Mouse (Mus musculus) erythroblast, embryonic 14.5 days (primary cell): Measurements from ENCODE around the gene Fars2.

Source experiments
- GATA1 ChIP-seq: IDR thresholded peaks from 2 replicates; pipeline ENCODE4 v1.6.1; 2012; ENCODE audit warnings: low read length, inconsistent platforms, mixed read lengths
- TAL1 ChIP-seq: IDR thresholded peaks from 3 replicates; pipeline ENCODE4 v1.6.1; 2012; ENCODE audit warnings: low read length, inconsistent platforms, mixed read lengths

GRCm38 (mm10) chr13:36683581-36683980, 566.4 kb downstream of the Fars2 start:
- TF ChIP-seq GATA1 = no peak
- TF ChIP-seq TAL1 = no peak
